Mouse (Mus musculus): ENCODE data around the gene Sppl3. TPM values are rescaled to one million over a fixed set of nuclear protein-coding genes. Genes with fewer than 3 reads are reported as not detected.

The Sppl3 gene
- polyA plus RNA-seq, 1 experiment, result 93.9 TPM

DNA sequence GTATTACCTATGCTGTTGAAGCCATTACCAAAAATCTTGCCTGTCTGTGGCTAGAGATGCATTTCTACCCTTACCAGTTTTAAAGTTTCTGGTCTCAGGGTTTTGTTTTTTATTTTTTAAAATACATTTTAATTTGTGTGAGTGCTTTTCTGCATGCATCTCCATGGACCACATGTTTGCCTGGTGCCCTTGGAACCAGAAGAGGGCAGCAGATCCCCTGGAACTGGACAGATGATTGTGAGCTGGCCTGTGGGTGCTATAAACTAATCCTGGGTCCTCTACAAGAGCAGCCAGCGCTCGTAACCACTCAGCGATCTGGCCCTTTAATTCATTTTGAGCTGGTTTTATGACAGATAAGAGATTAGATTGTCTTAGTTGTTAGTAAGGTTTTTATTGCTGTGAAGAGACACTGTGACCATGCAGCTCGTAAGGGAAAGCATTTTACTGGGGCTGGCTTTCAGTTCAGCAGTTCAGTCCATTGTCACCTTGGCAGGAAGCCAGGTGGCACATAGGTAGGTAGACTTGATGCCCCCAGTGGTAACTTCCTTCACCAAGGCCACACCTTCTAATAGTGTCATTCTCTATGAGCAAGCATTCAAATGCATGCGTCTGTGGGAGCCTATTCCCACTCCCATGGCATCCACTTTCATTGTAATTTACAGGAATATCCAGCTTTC is 78.8 kb downstream of the Sppl3 start:
- Histone ChIP-seq H3K4me1 (ENCODE audit: control insufficient read depth, insufficient read depth, low read length) (no peaks in the 10 kb centered on the region), H3K27ac (ENCODE audit: control insufficient read depth, insufficient read depth, low read depth, low read length) (no peak overlapping the region), H3K4me3 (ENCODE audit: control insufficient read depth, low read depth, low read length) (no peak overlapping the region), H3K27me3 (ENCODE audit: control insufficient read depth, insufficient read depth, low read length) (no peaks in the 10 kb centered on the region), H3K36me3 (ENCODE audit: control insufficient read depth, insufficient read depth, low read length) (peaks cover 6% of the 10 kb centered on the region)
- no peak for TF ChIP-seq POLR2A (IDR thresholded peaks at IDR 0.05; ENCODE audit: control insufficient read depth, low read depth, low read length)
- TF ChIP-seq CTCF (IDR thresholded peaks at IDR 0.05; ENCODE audit: control insufficient read depth, insufficient read depth, insufficient replicate concordance, low read depth, low read length), result no peak

DNA sequence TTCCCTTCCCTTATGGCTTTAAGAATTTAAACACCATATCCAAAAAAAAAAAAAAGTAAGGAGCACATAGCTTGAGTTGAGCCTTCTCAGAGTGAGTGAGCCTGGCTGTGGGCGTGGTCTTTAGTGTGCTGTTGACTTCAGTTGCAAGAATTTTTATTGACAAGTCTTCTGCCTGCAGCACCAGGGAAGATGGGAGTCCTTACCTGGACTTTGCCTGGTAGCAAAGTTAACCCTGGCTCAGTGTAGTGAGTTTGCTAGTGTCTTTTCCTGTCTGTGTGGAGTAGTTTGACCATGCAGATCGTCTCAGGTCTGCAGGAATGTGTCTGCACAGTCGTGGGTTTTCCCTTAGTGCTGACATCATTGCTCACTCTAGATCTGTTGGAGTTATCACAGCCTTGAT is 80.1 kb downstream of the Sppl3 start:
- H3K27ac ChIP-seq (ENCODE audit: control insufficient read depth, insufficient read depth, low read depth, low read length), result no peak overlapping the region

GRCm38 (mm10) chr5:115091776-115092175 is 80.8 kb downstream of the Sppl3 start:
- peaks cover 7% of the 10 kb centered on the region for H3K36me3 ChIP-seq (ENCODE audit: control insufficient read depth, insufficient read depth, low read length)
- TF ChIP-seq CTCF (IDR thresholded peaks at IDR 0.05; ENCODE audit: control insufficient read depth, insufficient read depth, insufficient replicate concordance, low read depth, low read length), result no peak
- no peak for TF ChIP-seq POLR2A (IDR thresholded peaks at IDR 0.05; ENCODE audit: control insufficient read depth, low read depth, low read length)
- no peaks in the 10 kb centered on the region for H3K27me3 ChIP-seq (ENCODE audit: control insufficient read depth, insufficient read depth, low read length)
- H3K27ac ChIP-seq (ENCODE audit: control insufficient read depth, insufficient read depth, low read depth, low read length), result no peak overlapping the region
- no peaks in the 10 kb centered on the region for H3K4me1 ChIP-seq (ENCODE audit: control insufficient read depth, insufficient read depth, low read length)
- H3K4me3 ChIP-seq (ENCODE audit: control insufficient read depth, low read depth, low read length), result no peak overlapping the region

More for the DNA sequence above, 80.1 kb downstream of the Sppl3 start:
- H3K4me3 ChIP-seq (ENCODE audit: control insufficient read depth, low read depth, low read length), result no peak overlapping the region
- H3K36me3 ChIP-seq (ENCODE audit: control insufficient read depth, insufficient read depth, low read length), result peaks cover 6% of the 10 kb centered on the region
- no peak for TF ChIP-seq CTCF (IDR thresholded peaks at IDR 0.05; ENCODE audit: control insufficient read depth, insufficient read depth, insufficient replicate concordance, low read depth, low read length)
- no peak for TF ChIP-seq POLR2A (IDR thresholded peaks at IDR 0.05; ENCODE audit: control insufficient read depth, low read depth, low read length)
- H3K27me3 ChIP-seq (ENCODE audit: control insufficient read depth, insufficient read depth, low read length), result no peaks in the 10 kb centered on the region
- H3K4me1 ChIP-seq (ENCODE audit: control insufficient read depth, insufficient read depth, low read length), result no peaks in the 10 kb centered on the region

GRCm38 (mm10) chr5:115098195-115098594 is 87.3 kb downstream of the Sppl3 start, which contains the start of gene Gm10401:
TSS of gene Gm10401 (minus strand) at chr5:115098295.
- Histone ChIP-seq H3K4me3 (ENCODE audit: control insufficient read depth, low read depth, low read length) (no peak within 1 kb of the TSS), H3K27me3 (ENCODE audit: control insufficient read depth, insufficient read depth, low read length) (no peaks in the 10 kb centered on the region), H3K36me3 (ENCODE audit: control insufficient read depth, insufficient read depth, low read length) (peaks cover 4% of the 10 kb centered on the region; the same call in 1 of the 2 replicates), H3K27ac (ENCODE audit: control insufficient read depth, insufficient read depth, low read depth, low read length) (no peak within 1 kb of the TSS), H3K4me1 (ENCODE audit: control insufficient read depth, insufficient read depth, low read length) (no peaks in the 10 kb centered on the region)
- TF ChIP-seq CTCF (IDR thresholded peaks at IDR 0.05; ENCODE audit: control insufficient read depth, insufficient read depth, insufficient replicate concordance, low read depth, low read length) (no peak), POLR2A (IDR thresholded peaks at IDR 0.05; ENCODE audit: control insufficient read depth, low read depth, low read length) (no peak)

- TF ChIP-seq CTCF (IDR thresholded peaks at IDR 0.05; ENCODE audit: control insufficient read depth, insufficient read depth, insufficient replicate concordance, low read depth, low read length), result no peak
- TF ChIP-seq POLR2A (IDR thresholded peaks at IDR 0.05; ENCODE audit: control insufficient read depth, low read depth, low read length), result no peak
- peaks cover 4% of the 10 kb centered on the region; the same call in 1 of the 2 replicates for H3K36me3 ChIP-seq (ENCODE audit: control insufficient read depth, insufficient read depth, low read length)
- H3K4me1 ChIP-seq (ENCODE audit: control insufficient read depth, insufficient read depth, low read length), result no peaks in the 10 kb centered on the region
These were observed 88.6 kb downstream of the Sppl3 start for GRCm38 (mm10) chr5:115099530-115099929.

DNA sequence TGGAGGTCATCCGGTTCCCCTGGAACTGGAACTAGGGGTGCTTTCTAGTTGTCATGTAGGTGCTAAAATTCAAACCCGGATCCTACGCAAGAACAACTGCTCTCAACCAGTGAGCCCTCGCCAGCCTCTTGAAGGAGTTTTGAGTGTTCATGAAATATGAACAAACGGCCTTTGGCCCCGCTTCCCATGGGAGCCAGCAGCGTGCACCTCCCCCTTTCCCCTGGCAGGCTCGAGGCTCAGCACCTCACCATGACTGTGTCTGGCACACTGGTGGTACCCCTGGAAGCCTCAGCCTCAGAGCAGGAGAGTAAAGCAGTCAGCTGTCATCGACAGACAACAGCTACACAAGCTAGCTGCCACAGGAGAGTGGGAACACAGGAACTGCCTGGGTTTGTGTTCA is 89.1 kb downstream of the Sppl3 start:
- Histone ChIP-seq H3K4me3 (ENCODE audit: control insufficient read depth, low read depth, low read length) (no peak overlapping the region), H3K36me3 (ENCODE audit: control insufficient read depth, insufficient read depth, low read length) (peaks cover 2% of the 10 kb centered on the region; the same call in 1 of the 2 replicates), H3K4me1 (ENCODE audit: control insufficient read depth, insufficient read depth, low read length) (no peaks in the 10 kb centered on the region), H3K27me3 (ENCODE audit: control insufficient read depth, insufficient read depth, low read length) (no peaks in the 10 kb centered on the region), H3K27ac (ENCODE audit: control insufficient read depth, insufficient read depth, low read depth, low read length) (no peak overlapping the region)
- TF ChIP-seq POLR2A (IDR thresholded peaks at IDR 0.05; ENCODE audit: control insufficient read depth, low read depth, low read length) (no peak), CTCF (IDR thresholded peaks at IDR 0.05; ENCODE audit: control insufficient read depth, insufficient read depth, insufficient replicate concordance, low read depth, low read length) (no peak)

More at GRCm38 (mm10) chr5:115099530-115099929, 88.6 kb downstream of the Sppl3 start:
- H3K4me3 ChIP-seq (ENCODE audit: control insufficient read depth, low read depth, low read length), result no peak overlapping the region
- H3K27me3 ChIP-seq (ENCODE audit: control insufficient read depth, insufficient read depth, low read length), result no peaks in the 10 kb centered on the region
- no peak overlapping the region for H3K27ac ChIP-seq (ENCODE audit: control insufficient read depth, insufficient read depth, low read depth, low read length)

- TF ChIP-seq CTCF (IDR thresholded peaks at IDR 0.05; ENCODE audit: control insufficient read depth, insufficient read depth, insufficient replicate concordance, low read depth, low read length) (no peak), POLR2A (IDR thresholded peaks at IDR 0.05; ENCODE audit: control insufficient read depth, low read depth, low read length) (no peak)
- no peak overlapping the region for H3K27ac ChIP-seq (ENCODE audit: control insufficient read depth, insufficient read depth, low read depth, low read length)
- no peak overlapping the region for H3K4me3 ChIP-seq (ENCODE audit: control insufficient read depth, low read depth, low read length)
- peaks cover 2% of the 10 kb centered on the region; the same call in 1 of the 2 replicates for H3K36me3 ChIP-seq (ENCODE audit: control insufficient read depth, insufficient read depth, low read length)
- no peaks in the 10 kb centered on the region for H3K4me1 ChIP-seq (ENCODE audit: control insufficient read depth, insufficient read depth, low read length)
- no peaks in the 10 kb centered on the region for H3K27me3 ChIP-seq (ENCODE audit: control insufficient read depth, insufficient read depth, low read length)
These were observed 89.5 kb downstream of the Sppl3 start for GRCm38 (mm10) chr5:115100473-115100872.
